9 mouse cellular contexts compared by ENCODE assay signal in genomic region chr3:25144961-25145697, GRCm38 (mm10). TPM values are rescaled to one million over a fixed set of nuclear protein-coding genes. Genes with fewer than 3 reads are reported as not detected.
A peak's percentile ranks its signal among the peaks of the same experiment; 100 is the strongest.
DNase-seq lines count a peak whose midpoint lies in the region; ATAC-seq and TF ChIP-seq lines count a peak whose summit lies in the region.
"Had no signal": no experiment of that assay in that cellular context is flagged by ENCODE, and none has a peak within 500 bp of the region (broad histone marks: within the 10 kb centered on the region; RNA-seq: fewer than 3 reads in every experiment).

No protein-coding gene starts in this region.

- DNase-seq in right cerebral cortex, adult 18-20 months, result peak; percentile 78
- DNase-seq in right cerebral cortex, postnatal 14 days, result no peak
- DNase-seq in embryonic facial prominence, embryonic 14.5 days (ENCODE audit: low spot score), result peak; percentile 86
- peak; percentile 51 to 83 for DNase-seq in layer of hippocampus, adult 2 months (ENCODE audit: low spot score in 2 of 2)
- no peak for DNase-seq in adrenal gland, postnatal 10 days
- no peak for DNase-seq in ovary, postnatal 10 days (ENCODE audit: low spot score)

- H3K9me3 ChIP-seq in embryonic facial prominence, embryonic 14.5 days (ENCODE audit: control insufficient read depth, low read length), result peaks cover 12% of the 10 kb centered on the region; the same call in 1 of the 2 replicates
- no peaks in the 10 kb centered on the region for H3K9me3 ChIP-seq in midbrain, embryonic 15.5 days
- peaks cover 7% of the 10 kb centered on the region for H3K9me3 ChIP-seq in heart, embryonic 12.5 days (replicated peaks)

- ATAC-seq in embryonic facial prominence, embryonic 14.5 days (ENCODE audit: low read depth), result no peak
- ATAC-seq in midbrain, embryonic 15.5 days (replicated peaks), result no peak
- no peak for ATAC-seq in heart, embryonic 12.5 days (ENCODE audit: insufficient number of reproducible peaks, low FRiP score)

- H3K4me1 ChIP-seq in embryonic facial prominence, embryonic 14.5 days (ENCODE audit: control insufficient read depth, insufficient read depth, low read length), result peaks cover 9% of the 10 kb centered on the region; the same call in 1 of the 2 replicates
- H3K4me1 ChIP-seq in midbrain, embryonic 15.5 days, result peaks cover 16% of the 10 kb centered on the region
- H3K4me1 ChIP-seq in heart, embryonic 12.5 days (replicated peaks), result no peaks in the 10 kb centered on the region

- WGBS in embryonic facial prominence, embryonic 14.5 days, result 6% methylated on average over 8 of the region's 8 CpGs
- 14% methylated on average over 8 of the region's 8 CpGs for WGBS in midbrain, embryonic 15.5 days
- 28% methylated on average over 8 of the region's 8 CpGs for WGBS in heart, embryonic 12.5 days

- no peaks in the 10 kb centered on the region for H3K27me3 ChIP-seq in embryonic facial prominence, embryonic 14.5 days (replicated peaks; ENCODE audit: control insufficient read depth, insufficient read depth, low read length)
- no peaks in the 10 kb centered on the region for H3K27me3 ChIP-seq in midbrain, embryonic 15.5 days (replicated peaks)
- H3K27me3 ChIP-seq in heart, embryonic 12.5 days (replicated peaks), result no peaks in the 10 kb centered on the region

- no peak for TF ChIP-seq CTCF in layer of hippocampus, adult 2 months (conservative IDR thresholded peaks at IDR 0.05)

- H3K4me3 ChIP-seq in embryonic facial prominence, embryonic 14.5 days (ENCODE audit: low read depth, low read length), result peak overlapping the region; percentile 70
- no peak overlapping the region; the same call in 1 of the 2 replicates for H3K4me3 ChIP-seq in layer of hippocampus, adult 2 months
- H3K4me3 ChIP-seq in midbrain, embryonic 15.5 days, result no peak overlapping the region
- no peak overlapping the region for H3K4me3 ChIP-seq in heart, embryonic 12.5 days
- H3K4me3 ChIP-seq: myocyte had no signal

- H3K9ac ChIP-seq in embryonic facial prominence, embryonic 14.5 days (ENCODE audit: low read depth, low read length), result no peak overlapping the region
- no peak overlapping the region for H3K9ac ChIP-seq in midbrain, embryonic 15.5 days
- H3K9ac ChIP-seq in heart, embryonic 12.5 days, result no peak overlapping the region

- no peaks in the 10 kb centered on the region for H3K36me3 ChIP-seq in embryonic facial prominence, embryonic 14.5 days (ENCODE audit: control insufficient read depth, insufficient read depth, low read length)
- no peaks in the 10 kb centered on the region for H3K36me3 ChIP-seq in midbrain, embryonic 15.5 days (replicated peaks)
- H3K36me3 ChIP-seq in heart, embryonic 12.5 days, result no peaks in the 10 kb centered on the region

- H3K4me2 ChIP-seq in embryonic facial prominence, embryonic 14.5 days (ENCODE audit: low read depth, low read length), result peak overlapping the region; percentile 76
- peak overlapping the region; percentile 73; the same call in 1 of the 2 replicates for H3K4me2 ChIP-seq in midbrain, embryonic 15.5 days
- H3K4me2 ChIP-seq in heart, embryonic 12.5 days, result no peak overlapping the region

- H3K27ac ChIP-seq in embryonic facial prominence, embryonic 14.5 days (replicated peaks; ENCODE audit: low read depth, low read length), result peak overlapping the region; percentile 95
- peak overlapping the region; percentile 90 for H3K27ac ChIP-seq in layer of hippocampus, adult 2 months
- H3K27ac ChIP-seq in midbrain, embryonic 15.5 days, result no peak overlapping the region
- no peak overlapping the region for H3K27ac ChIP-seq in heart, embryonic 12.5 days (ENCODE audit: poor library complexity, severe bottlenecking)

RNA-seq across cellular contexts. Expression of gene Naaladl2, which starts 1.1 kb away (rescaled TPM):
- 2.5 and 3.3 TPM in 2 replicates for polyA plus RNA-seq in embryonic facial prominence, embryonic 14.5 days (2014; fragmentation: Nextera tagmentation; extraction: Ambion mirVana)
- total RNA-seq in layer of hippocampus, adult 2 months (2021), result 1 to 10 TPM; 2.2 to 2.5 TPM
- polyA plus RNA-seq in midbrain, embryonic 15.5 days (2015; fragmentation: Nextera tagmentation; extraction: Ambion mirVana), result 0.33 and 0.97 TPM in 2 replicates
- total RNA-seq in adrenal gland, postnatal 10 days (2021), result 1 to 10 TPM; 3.9 to 4.9 TPM
- polyA plus RNA-seq in heart, embryonic 12.5 days (2016; fragmentation: Nextera tagmentation; extraction: Ambion mirVana), result 1.9 and 2.0 TPM in 2 replicates
- polyA plus RNA-seq: myocyte had no signal

Comparison
In these comparisons a context has a peak if more than half of its experiments do, and no peak if none do; other contexts are left out.
1. DNase-seq: peak in right cerebral cortex, adult 18-20 months (single experiment), embryonic facial prominence, embryonic 14.5 days (single experiment) and layer of hippocampus, adult 2 months (2 of 2); none in right cerebral cortex, postnatal 14 days (single experiment), adrenal gland, postnatal 10 days (single experiment) and ovary, postnatal 10 days (single experiment).
2. H3K27ac ChIP-seq: peak in embryonic facial prominence, embryonic 14.5 days (single experiment) and layer of hippocampus, adult 2 months (single experiment); none in midbrain, embryonic 15.5 days (single experiment) and heart, embryonic 12.5 days (single experiment).